In the genomic region with DNA sequence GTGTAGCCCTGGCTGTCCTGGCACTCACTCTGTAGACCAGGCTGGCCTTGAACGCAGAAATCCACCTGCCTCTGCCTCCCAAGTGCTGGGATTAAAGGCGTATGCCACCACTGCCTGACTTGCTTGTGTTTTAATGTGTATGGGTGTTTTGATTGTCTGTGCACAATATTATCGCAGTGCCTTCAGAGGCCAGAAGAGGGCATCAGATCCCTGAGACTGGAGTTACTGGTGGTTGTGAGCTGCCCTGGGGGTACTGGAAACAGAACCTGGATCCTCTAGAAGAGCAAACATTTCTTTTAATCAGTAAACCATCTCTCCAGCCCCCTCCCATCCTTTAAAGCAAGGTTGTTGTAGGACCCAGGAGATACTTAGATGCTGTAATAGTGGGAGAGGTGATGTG, we compare ENCODE assay signal across 18 mouse cellular contexts. TPM values are rescaled to one million over a fixed set of nuclear protein-coding genes. Genes with fewer than 3 reads are reported as not detected.
DNase-seq lines count a peak whose midpoint lies in the region; ATAC-seq and TF ChIP-seq lines count a peak whose summit lies in the region.
"Had no signal": no experiment of that assay in that cellular context is flagged by ENCODE, and none has a peak within 500 bp of the region (broad histone marks: within the 10 kb centered on the region; RNA-seq: fewer than 3 reads in every experiment).

No protein-coding gene starts in this region.

- no peak overlapping the region for H3K27ac ChIP-seq in kidney, adult 2 months (ENCODE audit: insufficient read depth, low read depth, low read length)
- H3K27ac ChIP-seq in kidney, embryonic 16.5 days (ENCODE audit: low read length): no peak overlapping the region
- H3K27ac ChIP-seq in midbrain, postnatal 0 days (ENCODE audit: low read depth, low read length): no peak overlapping the region
- no peak overlapping the region for H3K27ac ChIP-seq in midbrain, embryonic 14.5 days (replicated peaks; ENCODE audit: low read depth, low read length)
- H3K27ac ChIP-seq: kidney, embryonic 15.5 days; liver, embryonic 13.5 days had no signal

- WGBS in kidney, adult 2 months: 89% methylated on average over 3 of the region's 3 CpGs
- 85% methylated on average over 3 of the region's 3 CpGs for WGBS in kidney, embryonic 16.5 days
- 86% methylated on average over 3 of the region's 3 CpGs for WGBS in midbrain, postnatal 0 days
- 78% methylated on average over 3 of the region's 3 CpGs for WGBS in midbrain, embryonic 14.5 days

- peaks cover 5% of the 10 kb centered on the region; the same call in 1 of the 2 replicates for H3K27me3 ChIP-seq in kidney, adult 2 months (replicated peaks; ENCODE audit: control insufficient read depth, insufficient read depth, low read length)
- peaks cover 18% of the 10 kb centered on the region for H3K27me3 ChIP-seq in kidney, embryonic 16.5 days (ENCODE audit: insufficient read depth, low read length)
- H3K27me3 ChIP-seq in midbrain, postnatal 0 days (ENCODE audit: insufficient read depth, low read length): no peaks in the 10 kb centered on the region
- H3K27me3 ChIP-seq in midbrain, embryonic 14.5 days (ENCODE audit: control insufficient read depth, insufficient read depth, low read length): no peaks in the 10 kb centered on the region
- H3K27me3 ChIP-seq: forebrain, embryonic 15.5 days had no signal

- H3K9me3 ChIP-seq in kidney, embryonic 16.5 days (ENCODE audit: low read length): no peaks in the 10 kb centered on the region
- no peaks in the 10 kb centered on the region for H3K9me3 ChIP-seq in midbrain, postnatal 0 days (ENCODE audit: low read length)
- no peaks in the 10 kb centered on the region for H3K9me3 ChIP-seq in midbrain, embryonic 14.5 days (ENCODE audit: control insufficient read depth, low read length)
- H3K9me3 ChIP-seq: forebrain, embryonic 15.5 days; kidney, embryonic 15.5 days; liver, embryonic 13.5 days had no signal

- no peak overlapping the region for H3K4me2 ChIP-seq in kidney, embryonic 16.5 days (replicated peaks; ENCODE audit: low read depth, low read length)
- no peak overlapping the region for H3K4me2 ChIP-seq in midbrain, postnatal 0 days (ENCODE audit: low read depth, low read length, poor library complexity, severe bottlenecking)
- H3K4me2 ChIP-seq in midbrain, embryonic 14.5 days (ENCODE audit: low read length): no peak overlapping the region
- H3K4me2 ChIP-seq: kidney, embryonic 15.5 days; liver, embryonic 13.5 days; midbrain, embryonic 11.5 days had no signal

- H3K4me1 ChIP-seq in kidney, adult 2 months (ENCODE audit: control insufficient read depth, insufficient read depth, low read length): no peaks in the 10 kb centered on the region; the same call in 1 of the 2 replicates
- H3K4me1 ChIP-seq in kidney, embryonic 16.5 days (ENCODE audit: insufficient read depth, low read length): peaks cover 23% of the 10 kb centered on the region
- H3K4me1 ChIP-seq in midbrain, postnatal 0 days (ENCODE audit: insufficient read depth, low read length): peaks cover 2% of the 10 kb centered on the region; the same call in 1 of the 2 replicates
- H3K4me1 ChIP-seq in midbrain, embryonic 14.5 days (ENCODE audit: control insufficient read depth, insufficient read depth, low read length): peaks cover 29% of the 10 kb centered on the region

- ATAC-seq in kidney, embryonic 16.5 days (ENCODE audit: low FRiP score, low TSS enrichment): no peak
- no peak for ATAC-seq in midbrain, postnatal 0 days (ENCODE audit: low FRiP score)
- ATAC-seq in midbrain, embryonic 14.5 days (ENCODE audit: low FRiP score, low TSS enrichment): no peak
- ATAC-seq: forebrain, embryonic 15.5 days had no signal

- no peak overlapping the region for H3K4me3 ChIP-seq in kidney, adult 2 months (ENCODE audit: insufficient read depth, low read depth, low read length)
- H3K4me3 ChIP-seq in kidney, embryonic 16.5 days (ENCODE audit: low read length): no peak overlapping the region
- no peak overlapping the region for H3K4me3 ChIP-seq in midbrain, postnatal 0 days (ENCODE audit: low read depth, low read length)
- no peak overlapping the region for H3K4me3 ChIP-seq in midbrain, embryonic 14.5 days (replicated peaks; ENCODE audit: low read depth, low read length)
- H3K4me3 ChIP-seq: kidney, embryonic 15.5 days; liver, embryonic 13.5 days; myocyte had no signal

- no peak for DNase-seq in kidney, adult 2 months
- DNase-seq in midbrain, postnatal 0 days (ENCODE audit: low spot score): no peak
- DNase-seq in midbrain, embryonic 14.5 days: no peak
- DNase-seq in R1 (ENCODE audit: low read depth, low spot score): peak; percentile 67
- DNase-seq in frontal cortex, adult 2 months (ENCODE audit: extremely low spot score in 1 of 2, low spot score in 1 of 2): no peak
- DNase-seq in testis, postnatal 10 days (ENCODE audit: low spot score): no peak
- DNase-seq: adrenal gland, postnatal 14 days; cerebellum, adult 9-10 months; gastrocnemius, postnatal 14 days; liver, embryonic 13.5 days; lung, postnatal 4 days; right cerebral cortex, adult 18-20 months; spleen, adult 18-20 months had no signal

- TF ChIP-seq CTCF in kidney, adult 2 months (conservative IDR thresholded peaks at IDR 0.05; ENCODE audit: insufficient read depth, insufficient read length, low read depth, low read length): 0 out of 2 replicates have a peak, but pooled peaks have one; percentile 21
- TF ChIP-seq CTCF in midbrain, postnatal 0 days (IDR thresholded peaks at IDR 0.05): peak; percentile 39

- H3K9ac ChIP-seq in kidney, embryonic 16.5 days (replicated peaks; ENCODE audit: low read length): no peak overlapping the region
- no peak overlapping the region for H3K9ac ChIP-seq in midbrain, postnatal 0 days (replicated peaks; ENCODE audit: low read length, poor library complexity, severe bottlenecking)
- no peak overlapping the region for H3K9ac ChIP-seq in midbrain, embryonic 14.5 days (replicated peaks; ENCODE audit: low read length)
- H3K9ac ChIP-seq: forebrain, embryonic 15.5 days; kidney, embryonic 15.5 days; liver, embryonic 13.5 days had no signal

- H3K36me3 ChIP-seq in kidney, adult 2 months (ENCODE audit: control insufficient read depth, insufficient read depth, low read length): no peaks in the 10 kb centered on the region
- no peaks in the 10 kb centered on the region for H3K36me3 ChIP-seq in kidney, embryonic 16.5 days (ENCODE audit: insufficient read depth, low read length)
- no peaks in the 10 kb centered on the region for H3K36me3 ChIP-seq in midbrain, postnatal 0 days (ENCODE audit: insufficient read depth, low read length)
- H3K36me3 ChIP-seq in midbrain, embryonic 14.5 days (ENCODE audit: control insufficient read depth, insufficient read depth, low read length): no peaks in the 10 kb centered on the region
- H3K36me3 ChIP-seq: forebrain, embryonic 15.5 days; kidney, embryonic 15.5 days; liver, embryonic 13.5 days had no signal

- TF ChIP-seq POLR2A in kidney, adult 2 months (IDR thresholded peaks at IDR 0.05; ENCODE audit: low read depth, low read length): no peak

RNA-seq across cellular contexts. Expression of gene Rhbdl3, which starts 3.0 kb away (rescaled TPM):
- polyA plus RNA-seq in kidney, adult 2 months (2012; rRNA removed): 2.6 and 2.8 TPM in 2 replicates
- polyA plus RNA-seq in kidney, embryonic 16.5 days (2015; fragmentation: Nextera tagmentation; extraction: Ambion mirVana): 2.4 TPM in 2 replicates
- 1.9 and 5.7 TPM in 2 replicates for total RNA-seq in midbrain, postnatal 0 days (2014; rRNA removed)
- 1.4 and 1.7 TPM in 2 replicates for polyA plus RNA-seq in midbrain, postnatal 0 days (2015; fragmentation: Nextera tagmentation; extraction: Ambion mirVana)
- 7.3 and 12.2 TPM in 2 replicates for polyA plus RNA-seq in midbrain, embryonic 14.5 days (2014; fragmentation: Nextera tagmentation; extraction: Ambion mirVana)
- polyA plus RNA-seq in frontal cortex, adult 2 months (2012; rRNA removed): 12.3 and 14.3 TPM in 2 replicates
